Mouse (Mus musculus): Measurements from ENCODE around the gene Tatdn3.

DNA sequence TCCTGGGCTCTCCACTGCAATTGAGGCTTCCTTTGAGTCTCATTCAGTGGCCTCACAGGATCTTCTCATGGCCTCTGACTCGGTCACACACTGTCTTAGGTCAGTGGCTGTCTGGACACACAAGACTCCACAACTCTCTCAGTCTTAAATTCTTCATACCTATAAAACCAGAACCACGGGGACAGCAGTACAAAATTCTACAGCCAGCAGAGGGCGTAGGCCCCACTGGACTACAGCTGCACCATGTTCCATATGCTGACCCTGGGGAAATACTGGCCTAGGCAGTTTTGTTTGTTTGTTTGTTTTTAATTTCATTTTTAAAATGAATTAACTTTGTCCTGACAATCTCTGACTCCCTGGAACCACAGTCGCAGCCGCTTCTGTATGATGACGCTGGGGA, 60.5 kb downstream of the Tatdn3 start:
- TF ChIP-seq CTCF (IDR thresholded peaks at IDR 0.05): peak; percentile 54
- TF ChIP-seq POLR2A (IDR thresholded peaks at IDR 0.05; ENCODE audit: insufficient read depth, low read depth, low read length): no peak
- no peak for TF ChIP-seq EP300 (IDR thresholded peaks at IDR 0.05; ENCODE audit: insufficient read depth, low read depth, low read length)
